Mouse (Mus musculus) lung, embryonic 14.5 days (tissue): Measurements from ENCODE around the gene Syn3. TPM values are rescaled to one million over a fixed set of nuclear protein-coding genes. Genes with fewer than 3 reads are reported as not detected.
A peak's percentile ranks its signal among the peaks of the same experiment; 100 is the strongest.

Source experiments
- ATAC-seq: fragments of 200-750 bp; cut with Nextera tagmentation; 2 replicates; pipeline ENCODE4 v1.8.0; 2017; ENCODE audit warnings: mild to moderate bottlenecking, moderate TSS enrichment, moderate library complexity; ENCODE audit not compliant: insufficient read depth
- DNase-seq: peaks from one replicate; pipeline ENCODE4 v3.0.0-alpha.2; 2015
- H3K27ac ChIP-seq: fragments of 300-500 bp; sonication (generic); 2 replicates; pipeline ENCODE4 v1.5.1; 2014; ENCODE audit warnings: low read depth, mild to moderate bottlenecking, moderate library complexity
- H3K27me3 ChIP-seq: fragments of 300-500 bp; sonication (generic); 2 replicates; pipeline ENCODE4 v1.6.1; 2014; ENCODE audit warnings: low read length, control low read depth; ENCODE audit not compliant: insufficient read depth
- H3K36me3 ChIP-seq: fragments of 300-500 bp; sonication (generic); 2 replicates; pipeline ENCODE4 v1.6.1; 2014; ENCODE audit warnings: control low read depth; ENCODE audit not compliant: insufficient read depth
- H3K4me1 ChIP-seq: fragments of 300-500 bp; sonication (generic); 2 replicates; pipeline ENCODE4 v1.6.1; 2014; ENCODE audit warnings: antibody characterized with exemption, control low read depth; ENCODE audit not compliant: insufficient read depth
- H3K4me2 ChIP-seq: fragments of 300-500 bp; sonication (generic); 2 replicates; pipeline ENCODE4 v1.6.1; 2014; ENCODE audit warnings: mild to moderate bottlenecking
- H3K4me3 ChIP-seq: fragments of 300-500 bp; sonication (generic); 2 replicates; pipeline ENCODE4 v1.5.1; 2014; ENCODE audit warnings: low read depth, low read length
- H3K9ac ChIP-seq: fragments of 300-500 bp; sonication (generic); 2 replicates; pipeline ENCODE4 v1.6.1; 2014
- H3K9me3 ChIP-seq: fragments of 300-500 bp; sonication (generic); 2 replicates; pipeline ENCODE4 v1.6.1; 2016; ENCODE audit warnings: low read depth, low read length, control low read depth
- CTCF ChIP-seq: IDR thresholded peaks from 2 replicates; pipeline ENCODE4 v1.5.1; 2016; ENCODE audit warnings: antibody characterized with exemption, low read depth
- WGBS: fragments of 180-500 bp; shearing (Covaris S2); extraction: QIAGEN DNeasy Blood & Tissue Kit; methylation state at CpG from one replicate; pipeline ENCODE4 v1.1.7; 2014; 5-methylcytosine and 5-hydroxymethylcytosine counted together
- polyA plus RNA-seq: library from polyadenylated mRNA; unstranded; fragments of >200 nt; fragmentation: Nextera tagmentation; extraction: Ambion mirVana; gene quantifications from 2 replicates; pipeline ENCODE4 v1.2.1, GENCODE M21; 2014

Gene Syn3
- polyA plus RNA-seq, 1 experiment from 2014 or later, result 2.4 TPM

DNA sequence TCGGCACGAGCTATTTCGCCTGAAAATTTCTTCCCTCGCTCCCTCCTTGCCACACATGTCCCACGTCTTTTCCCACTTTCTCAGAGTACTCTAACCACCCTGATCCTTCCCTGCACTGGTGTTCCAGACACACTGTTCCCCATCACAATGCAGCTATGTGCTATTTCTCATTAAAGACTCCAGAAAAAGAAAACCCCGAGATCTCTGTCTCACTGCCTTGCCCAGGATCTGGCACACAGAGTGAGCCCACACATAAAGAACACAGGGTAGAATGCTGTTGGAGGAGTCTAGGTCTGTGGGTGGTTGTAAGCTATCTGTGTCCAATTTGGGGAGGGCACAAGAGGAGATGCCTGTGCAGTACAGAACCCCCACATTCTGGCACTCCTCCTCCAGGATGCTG is 18.0 kb downstream of the Syn3 start:
- no peak for TF ChIP-seq CTCF
- no peak overlapping the region for H3K27ac ChIP-seq
- H3K36me3 ChIP-seq, result no peaks in the 10 kb centered on the region
- no peak overlapping the region for H3K4me2 ChIP-seq
- H3K4me3 ChIP-seq, result no peak overlapping the region
- H3K9ac ChIP-seq, result no peak overlapping the region
- H3K9me3 ChIP-seq, result no peaks in the 10 kb centered on the region
- H3K27me3 ChIP-seq, result no peaks in the 10 kb centered on the region
- 87% methylated on average over 6 of the region's 6 CpGs for WGBS
- DNase-seq (no peak), ATAC-seq (no peak)
- H3K4me1 ChIP-seq, result no peaks in the 10 kb centered on the region

DNA sequence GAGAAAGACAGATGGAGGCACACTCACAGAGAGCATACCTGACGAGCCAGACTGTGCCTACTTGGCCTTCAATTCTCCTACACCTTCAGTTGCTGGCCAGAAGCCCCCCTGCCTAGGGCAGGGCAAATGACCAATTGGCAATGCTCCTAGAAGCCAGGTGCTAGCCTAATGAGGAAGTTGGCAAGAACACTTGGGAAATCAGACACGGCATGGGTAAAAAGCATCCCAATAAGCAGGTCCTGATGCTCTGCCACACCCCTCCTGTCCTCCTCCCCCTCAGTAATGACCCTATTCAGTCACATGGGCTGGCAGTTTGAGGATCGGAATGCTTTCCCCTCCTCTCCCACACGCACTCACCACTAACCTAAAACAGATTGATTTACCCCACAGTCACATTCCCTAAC is 19.0 kb downstream of the Syn3 start:
- ATAC-seq, result no peak
- no peak overlapping the region for H3K27ac ChIP-seq
- H3K9ac ChIP-seq, result no peak overlapping the region
- TF ChIP-seq CTCF, result no peak
- H3K36me3 ChIP-seq, result no peaks in the 10 kb centered on the region
- no peaks in the 10 kb centered on the region for H3K9me3 ChIP-seq
- 27% methylated on average over 4 of the region's 4 CpGs for WGBS
- no peak overlapping the region for H3K4me3 ChIP-seq
- no peak for DNase-seq
- H3K4me1 ChIP-seq, result no peaks in the 10 kb centered on the region
- H3K27me3 ChIP-seq, result no peaks in the 10 kb centered on the region
- H3K4me2 ChIP-seq, result no peak overlapping the region

GRCm38 (mm10) chr10:86476720-86477119 is 22.0 kb downstream of the Syn3 start:
- no peaks in the 10 kb centered on the region for H3K4me1 ChIP-seq
- H3K4me3 ChIP-seq, result no peak overlapping the region
- no peaks in the 10 kb centered on the region for H3K36me3 ChIP-seq
- TF ChIP-seq CTCF, result no peak
- ATAC-seq, result no peak
- no peak for DNase-seq
- no peak overlapping the region for H3K27ac ChIP-seq
- H3K9me3 ChIP-seq, result no peaks in the 10 kb centered on the region
- no peak overlapping the region for H3K9ac ChIP-seq
- no peak overlapping the region for H3K4me2 ChIP-seq
- H3K27me3 ChIP-seq, result no peaks in the 10 kb centered on the region
- WGBS, result 85% methylated on average over 7 of the region's 7 CpGs

DNA sequence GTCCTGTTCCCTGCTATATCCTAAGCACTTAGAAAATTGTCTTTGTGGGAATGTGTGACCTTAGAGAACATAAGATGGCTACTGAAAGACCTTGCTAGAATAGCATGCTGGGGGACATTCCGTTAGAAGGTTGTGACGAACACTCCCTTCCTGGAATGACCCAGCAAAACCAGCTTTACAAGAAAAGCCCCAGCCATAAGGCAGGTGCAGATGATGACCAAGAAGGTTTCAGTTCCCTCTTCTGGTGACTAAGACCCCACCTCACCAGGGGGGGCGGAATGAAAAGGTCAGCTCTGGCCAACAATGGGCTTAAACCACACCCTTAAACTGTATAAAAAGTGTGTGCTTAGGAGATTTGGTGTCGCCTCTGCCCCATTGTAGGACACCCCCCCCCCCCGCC is 23.4 kb downstream of the Syn3 start:
- Histone ChIP-seq H3K9me3 (no peaks in the 10 kb centered on the region), H3K27me3 (no peaks in the 10 kb centered on the region), H3K4me2 (no peak overlapping the region), H3K27ac (no peak overlapping the region), H3K36me3 (no peaks in the 10 kb centered on the region), H3K4me1 (no peaks in the 10 kb centered on the region), H3K9ac (no peak overlapping the region), H3K4me3 (no peak overlapping the region)
- no peak for TF ChIP-seq CTCF
- 82% methylated on average over 5 of the region's 5 CpGs for WGBS
- ATAC-seq (no peak), DNase-seq (no peak)

DNA sequence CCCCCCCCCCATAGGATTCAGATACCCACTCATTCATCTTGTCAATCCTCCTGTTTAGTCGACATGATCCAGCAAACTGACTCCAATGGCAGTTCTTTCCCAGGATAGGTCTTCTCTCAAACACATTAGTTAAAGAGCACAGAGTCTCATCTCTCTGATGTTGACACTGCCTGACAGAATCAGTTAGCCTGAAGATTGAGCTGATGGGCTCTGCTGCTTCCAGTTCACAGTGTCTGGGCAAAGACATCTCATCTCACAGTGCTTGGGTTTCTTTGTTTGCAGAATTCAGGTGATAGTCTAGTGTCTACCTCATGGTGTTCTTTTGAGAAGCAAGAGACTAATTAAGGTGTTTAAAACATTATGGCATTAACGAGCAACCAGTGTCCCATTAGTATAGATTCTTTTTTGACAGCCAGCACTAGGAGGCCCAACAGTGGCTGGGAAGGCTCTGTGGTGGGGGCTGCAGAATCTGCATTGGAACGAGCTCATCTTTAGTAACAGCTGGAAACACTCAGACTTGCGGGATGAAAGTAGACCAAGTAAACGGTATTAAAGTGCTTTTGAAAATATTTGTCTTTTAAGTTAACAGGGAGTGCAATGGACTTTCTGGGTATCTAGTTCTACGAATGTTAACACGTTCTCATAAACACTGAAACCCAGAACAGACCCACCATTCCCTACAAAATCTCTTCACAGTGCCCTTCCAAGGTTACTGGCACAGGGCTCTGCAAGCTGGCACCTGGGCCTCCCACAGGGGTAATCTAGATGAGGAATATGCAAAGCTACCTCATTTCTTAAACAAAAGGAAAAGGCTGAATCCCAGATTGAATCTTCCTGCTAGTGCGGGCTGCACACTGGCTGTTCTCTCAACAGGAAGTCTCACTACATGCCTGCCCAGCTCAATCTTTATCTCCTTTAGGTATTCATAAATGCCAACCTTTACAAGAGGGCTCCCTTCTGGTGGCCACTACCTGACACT is 24.2 kb downstream of the Syn3 start:
- H3K36me3 ChIP-seq, result no peaks in the 10 kb centered on the region
- no peaks in the 10 kb centered on the region for H3K27me3 ChIP-seq
- ATAC-seq (peak; percentile 75; the same call in 1 of the 2 replicates), DNase-seq (peak; percentile 61)
- no peaks in the 10 kb centered on the region for H3K4me1 ChIP-seq
- H3K4me2 ChIP-seq, result no peak overlapping the region
- H3K4me3 ChIP-seq, result no peak overlapping the region
- no peak for TF ChIP-seq CTCF
- H3K27ac ChIP-seq, result no peak overlapping the region; the same call in 1 of the 2 replicates
- no peak overlapping the region for H3K9ac ChIP-seq
- H3K9me3 ChIP-seq, result no peaks in the 10 kb centered on the region
- 27% methylated on average over 8 of the region's 8 CpGs for WGBS

GRCm38 (mm10) chr10:86473637-86474154 is 25.0 kb downstream of the Syn3 start:
- no peaks in the 10 kb centered on the region for H3K9me3 ChIP-seq
- H3K27me3 ChIP-seq, result no peaks in the 10 kb centered on the region
- no peak overlapping the region for H3K4me2 ChIP-seq
- peak; percentile 91 for TF ChIP-seq CTCF
- DNase-seq (peak; percentile 87), ATAC-seq (peak; percentile 14; the same call in 1 of the 2 replicates)
- H3K27ac ChIP-seq, result no peak overlapping the region
- no peak overlapping the region for H3K9ac ChIP-seq
- 36% methylated on average over 3 of the region's 3 CpGs for WGBS
- no peaks in the 10 kb centered on the region for H3K4me1 ChIP-seq
- H3K4me3 ChIP-seq, result no peak overlapping the region
- no peaks in the 10 kb centered on the region for H3K36me3 ChIP-seq

GRCm38 (mm10) chr10:86468612-86469546 is 29.8 kb downstream of the Syn3 start:
- no peak overlapping the region for H3K4me2 ChIP-seq
- DNase-seq, result peak; percentile 28
- no peaks in the 10 kb centered on the region for H3K36me3 ChIP-seq
- ATAC-seq, result no peak
- no peaks in the 10 kb centered on the region for H3K27me3 ChIP-seq
- no peak overlapping the region for H3K9ac ChIP-seq
- no peak overlapping the region for H3K27ac ChIP-seq
- 47% methylated on average over 13 of the region's 13 CpGs for WGBS
- no peak for TF ChIP-seq CTCF
- H3K4me1 ChIP-seq, result no peaks in the 10 kb centered on the region
- no peak overlapping the region for H3K4me3 ChIP-seq
- no peaks in the 10 kb centered on the region for H3K9me3 ChIP-seq
